19 mouse cellular contexts compared by ENCODE assay signal in the genomic region with DNA sequence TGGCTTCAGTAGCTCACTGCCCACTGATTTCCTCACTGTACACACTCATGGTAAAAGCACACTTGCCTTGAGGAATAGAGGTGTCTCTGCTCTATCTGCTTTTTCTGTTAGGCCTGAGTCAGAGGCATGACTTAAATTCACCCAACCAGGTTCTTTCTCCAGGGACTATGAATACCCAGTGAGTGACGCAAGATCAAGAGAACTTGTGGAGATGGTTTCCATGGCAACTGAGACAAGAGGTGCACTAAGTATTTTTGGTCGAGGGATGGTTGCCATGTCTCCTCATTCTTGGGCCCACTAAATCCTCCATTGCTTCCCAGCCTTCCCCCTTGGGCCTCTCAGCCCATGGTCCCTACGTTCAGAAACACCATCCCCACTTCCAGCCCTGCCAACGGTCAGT.
DNase-seq lines count a peak whose midpoint lies in the region; ATAC-seq lines count a peak whose summit lies in the region.
"Had no signal": no experiment of that assay in that cellular context is flagged by ENCODE, and none has a peak within 500 bp of the region (broad histone marks: within the 10 kb centered on the region; RNA-seq: fewer than 3 reads in every experiment).

No protein-coding gene starts in this region.

- H3K9ac ChIP-seq in heart, embryonic 12.5 days = no peak overlapping the region
- H3K9ac ChIP-seq: forebrain, embryonic 15.5 days; heart, embryonic 13.5 days; liver, embryonic 12.5 days; stomach, embryonic 15.5 days had no signal

- no peaks in the 10 kb centered on the region for H3K4me1 ChIP-seq in heart, embryonic 12.5 days (replicated peaks)
- H3K4me1 ChIP-seq: forebrain, embryonic 15.5 days; heart, embryonic 13.5 days; limb, embryonic 10.5 days; liver, embryonic 12.5 days; stomach, embryonic 15.5 days had no signal

- H3K4me2 ChIP-seq in heart, embryonic 12.5 days = no peak overlapping the region
- H3K4me2 ChIP-seq: forebrain, embryonic 15.5 days; heart, embryonic 13.5 days; liver, embryonic 12.5 days; stomach, embryonic 15.5 days had no signal

- DNase-seq in layer of hippocampus, adult 18-20 months (ENCODE audit: low spot score in 2 of 2) = peak; percentile 4 to 15
- no peak for DNase-seq in layer of hippocampus, adult 8-10 months (ENCODE audit: low spot score in 2 of 2)
- DNase-seq in right cerebral cortex, adult 18-20 months = peak; percentile 42
- DNase-seq in right cerebral cortex, postnatal 4 days = no peak
- peak; percentile 20 to 66 for DNase-seq in left cerebral cortex, adult 8-10 months (ENCODE audit: low spot score in 2 of 2)
- DNase-seq in adrenal gland, postnatal 25 days = no peak
- no peak for DNase-seq in heart, adult 9 months (ENCODE audit: low spot score in 2 of 2)
- DNase-seq: cerebellum, adult 11 months; cerebellum, postnatal 25 days; thymus, postnatal 36 days had no signal

- no peak overlapping the region for H3K27ac ChIP-seq in heart, embryonic 12.5 days (ENCODE audit: poor library complexity, severe bottlenecking)
- H3K27ac ChIP-seq: forebrain, embryonic 15.5 days; heart, embryonic 13.5 days; kidney, postnatal 0 days; limb, embryonic 10.5 days; liver, embryonic 12.5 days; stomach, embryonic 15.5 days had no signal

- WGBS in heart, embryonic 12.5 days = 69% methylated on average over 4 of the region's 4 CpGs

- ATAC-seq in heart, embryonic 12.5 days (ENCODE audit: insufficient number of reproducible peaks, low FRiP score) = no peak
- ATAC-seq: forebrain, embryonic 15.5 days; inflammation-experienced regulatory T-cells, adult 6 months; liver, embryonic 12.5 days; lung, postnatal 0 days had no signal

- H3K36me3 ChIP-seq in heart, embryonic 12.5 days = no peaks in the 10 kb centered on the region
- H3K36me3 ChIP-seq: forebrain, embryonic 15.5 days; heart, embryonic 13.5 days; limb, embryonic 10.5 days; liver, embryonic 12.5 days; stomach, embryonic 15.5 days had no signal

- no peaks in the 10 kb centered on the region for H3K9me3 ChIP-seq in heart, embryonic 12.5 days (replicated peaks)
- H3K9me3 ChIP-seq: forebrain, embryonic 15.5 days; heart, embryonic 13.5 days; limb, embryonic 10.5 days; liver, embryonic 12.5 days; stomach, embryonic 15.5 days had no signal

- H3K4me3 ChIP-seq in heart, embryonic 12.5 days = no peak overlapping the region
- H3K4me3 ChIP-seq: forebrain, embryonic 15.5 days; heart, embryonic 13.5 days; limb, embryonic 10.5 days; liver, embryonic 12.5 days; stomach, embryonic 15.5 days had no signal

- H3K27me3 ChIP-seq in heart, embryonic 12.5 days (replicated peaks) = no peaks in the 10 kb centered on the region
- H3K27me3 ChIP-seq: forebrain, embryonic 15.5 days; heart, embryonic 13.5 days; liver, embryonic 12.5 days; stomach, embryonic 15.5 days had no signal

Comparison
In these comparisons a context has a peak if more than half of its experiments do, and no peak if none do; other contexts are left out.
1. DNase-seq: peak in layer of hippocampus, adult 18-20 months (2 of 2), right cerebral cortex, adult 18-20 months (single experiment) and left cerebral cortex, adult 8-10 months (2 of 2); none in layer of hippocampus, adult 8-10 months (0 of 2), right cerebral cortex, postnatal 4 days (single experiment), adrenal gland, postnatal 25 days (single experiment) and heart, adult 9 months (0 of 2).